Mouse (Mus musculus) brain, embryonic 14.5 days (tissue): Measurements from ENCODE around the gene Wfdc11. TPM values are rescaled to one million over a fixed set of nuclear protein-coding genes. Genes with fewer than 3 reads are reported as not detected.
"Not testable (repeated sequence)": the region's sequence is repeated elsewhere in the genome, so short reads cannot be mapped to it uniquely, and the experiment has no call there.

Source experiments
- DNase-seq: peaks from one replicate; pipeline ENCODE4 v3.0.0-alpha.2; 2011; ENCODE audit warnings: low read depth
- CTCF ChIP-seq: fragments of 200-500 bp; IDR thresholded peaks from 2 replicates; pipeline ENCODE4 v1.5.1; 2012; ENCODE audit warnings: inconsistent platforms, mild to moderate bottlenecking, moderate library complexity, borderline replicate concordance; ENCODE audit not compliant: insufficient read depth, insufficient read length; ENCODE audit errors: extremely low read depth
- POLR2A ChIP-seq: fragments of 200-500 bp; IDR thresholded peaks from 2 replicates; pipeline ENCODE4 v1.6.1; 2012; ENCODE audit warnings: mild to moderate bottlenecking, inconsistent platforms, borderline replicate concordance; ENCODE audit not compliant: poor library complexity, insufficient read depth, insufficient read length, severe bottlenecking; ENCODE audit errors: extremely low read depth
- polyA plus RNA-seq: library from polyadenylated mRNA; depleted of rRNA; stranded (reverse); fragments of >200 nt; gene quantifications from 2 replicates; pipeline ENCODE4 v1.2.3, GENCODE M21; 2012; rRNA removed

Gene Wfdc11
- polyA plus RNA-seq: not detected in 2 replicates

DNA sequence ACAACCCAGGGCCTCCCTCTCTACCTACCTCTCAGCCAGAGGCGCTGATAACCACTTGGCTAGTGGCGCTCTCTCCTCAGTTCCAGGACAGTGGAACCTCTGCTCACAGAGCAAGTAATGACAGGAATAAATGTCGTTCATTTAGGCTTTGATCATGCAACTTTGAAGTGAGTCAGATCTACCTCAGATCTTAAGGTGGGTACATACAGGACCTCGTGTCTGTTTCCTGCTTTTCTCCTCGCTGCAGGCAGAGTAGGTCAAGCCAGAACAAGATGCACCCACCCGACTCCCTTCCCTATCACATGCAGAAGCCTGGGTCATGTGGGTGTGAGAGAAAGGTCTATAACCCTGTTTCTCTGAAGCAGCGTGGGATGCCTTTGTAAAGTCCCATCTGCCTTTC, at the start of gene Wfdc11:
TSS of gene Wfdc11 (minus strand) at position 101 of the 400 bp plus-strand sequence.
- DNase-seq: no peak
- TF ChIP-seq CTCF: no peak
- no peak for TF ChIP-seq POLR2A

DNA sequence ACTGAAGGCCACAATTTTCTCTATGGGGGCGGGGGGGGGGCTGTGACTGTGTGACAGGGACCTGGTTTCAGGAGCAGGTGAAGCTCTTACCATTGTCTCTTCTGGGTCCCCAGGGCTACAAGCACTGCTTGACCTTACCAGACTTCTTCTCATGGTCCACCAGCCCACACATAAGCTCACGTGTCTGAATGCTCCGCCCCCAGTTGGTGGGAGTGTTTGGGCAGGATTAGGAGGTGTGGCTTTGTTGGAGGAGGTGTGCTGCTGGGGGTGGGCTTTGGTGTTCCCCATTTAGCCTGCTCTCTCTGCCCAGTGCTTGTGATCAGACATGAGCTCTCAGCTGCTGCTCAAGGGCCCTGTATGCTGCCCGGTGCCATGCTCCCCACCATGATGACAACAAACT, 49.4 kb upstream of the Wfdc11 start:
- TF ChIP-seq CTCF (no peak), POLR2A (no peak)
- no peak for DNase-seq

DNA sequence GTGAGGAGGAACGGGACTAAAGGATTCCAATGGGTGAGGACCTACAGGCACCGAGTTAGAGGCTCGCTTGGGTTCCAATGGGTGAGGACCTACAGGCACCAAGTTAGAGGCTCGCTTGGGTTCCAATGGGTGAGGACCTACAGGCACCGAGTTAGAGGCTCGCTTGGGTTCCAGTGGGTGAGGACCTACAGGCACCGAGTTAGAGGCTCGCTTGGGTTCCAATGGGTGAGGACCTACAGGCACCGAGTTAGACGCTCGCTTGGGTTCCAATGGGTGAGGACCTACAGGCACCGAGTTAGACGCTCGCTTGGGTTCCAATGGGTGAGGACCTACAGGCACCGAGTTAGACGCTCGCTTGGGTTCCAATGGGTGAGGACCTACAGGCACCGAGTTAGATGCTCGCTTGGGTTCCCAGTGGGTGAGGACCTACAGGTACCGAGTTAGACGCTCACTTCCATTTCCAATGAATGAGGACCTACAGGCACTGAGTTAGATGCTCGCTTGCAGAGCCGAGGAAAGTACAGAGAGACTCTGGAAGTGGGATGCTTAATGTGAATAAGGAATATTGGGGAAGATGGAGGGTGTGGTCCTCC, 42.4 kb upstream of the Wfdc11 start:
- DNase-seq: not testable (repeated sequence)

DNA sequence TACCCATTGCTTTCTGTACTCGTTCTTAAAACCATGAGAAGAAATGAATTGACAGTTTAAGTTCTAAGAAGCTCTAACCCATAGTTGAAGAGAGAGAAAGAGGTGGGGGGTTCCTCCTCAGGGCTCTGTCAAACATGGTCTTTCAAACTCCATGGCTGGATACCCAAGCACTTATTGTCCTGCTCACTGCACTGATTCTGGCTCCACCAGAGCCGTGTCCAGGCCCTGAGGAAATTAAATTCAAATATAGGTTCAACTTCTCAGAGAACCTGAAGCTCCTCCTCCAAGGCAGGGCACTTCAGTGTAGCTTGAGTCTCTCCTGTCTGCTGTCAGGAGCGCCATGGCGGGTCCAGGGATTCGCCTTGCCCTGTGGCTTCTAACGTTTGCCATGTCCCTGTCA, 41.1 kb upstream of the Wfdc11 start, which contains the start of gene Spint5:
TSS of gene Spint5 (plus strand) at position 301 of the 400 bp plus-strand sequence.
- TF ChIP-seq CTCF (no peak), POLR2A (no peak)
- no peak for DNase-seq

DNA sequence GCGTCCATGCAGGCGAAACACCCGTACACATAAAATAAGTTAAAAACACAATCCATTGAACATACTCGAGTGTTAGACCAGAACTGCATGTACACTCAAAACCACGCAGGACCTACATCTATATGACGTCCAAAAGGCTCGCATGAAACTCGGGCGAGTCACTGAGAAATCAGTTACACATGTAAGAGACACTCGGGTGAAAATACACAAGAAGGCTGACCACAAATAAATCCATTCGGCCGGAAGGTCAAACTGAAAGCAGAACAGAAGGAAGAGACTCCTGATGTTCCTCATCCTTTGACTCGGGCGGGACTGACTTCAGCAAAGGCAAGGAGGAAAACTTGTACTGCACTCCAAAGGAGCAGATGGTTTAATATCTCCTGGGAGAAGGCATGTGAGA, 32.1 kb upstream of the Wfdc11 start:
- DNase-seq: no peak
- TF ChIP-seq POLR2A (no peak), CTCF (no peak)

DNA sequence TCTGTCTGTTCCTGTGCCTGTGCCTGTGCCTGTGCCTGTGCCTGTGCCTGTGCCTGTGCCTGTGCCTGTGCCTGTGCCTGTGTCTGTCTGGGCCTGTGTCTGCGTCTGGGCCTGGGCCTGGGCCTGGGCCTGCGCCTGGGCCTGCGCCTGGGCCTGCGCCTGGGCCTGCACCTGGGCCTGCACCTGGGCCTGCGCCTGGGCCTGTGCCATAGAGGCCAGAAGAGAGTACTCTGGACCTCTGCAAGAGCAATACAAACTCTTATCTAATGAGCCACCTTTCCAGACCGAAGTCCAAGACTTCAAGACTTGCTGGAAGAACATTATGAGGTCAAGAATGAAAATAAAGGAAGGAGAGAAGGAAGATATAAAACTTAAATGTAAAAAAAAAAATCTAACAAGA, 31.4 kb upstream of the Wfdc11 start:
- TF ChIP-seq POLR2A: no peak
- no peak for TF ChIP-seq CTCF
- no peak for DNase-seq

DNA sequence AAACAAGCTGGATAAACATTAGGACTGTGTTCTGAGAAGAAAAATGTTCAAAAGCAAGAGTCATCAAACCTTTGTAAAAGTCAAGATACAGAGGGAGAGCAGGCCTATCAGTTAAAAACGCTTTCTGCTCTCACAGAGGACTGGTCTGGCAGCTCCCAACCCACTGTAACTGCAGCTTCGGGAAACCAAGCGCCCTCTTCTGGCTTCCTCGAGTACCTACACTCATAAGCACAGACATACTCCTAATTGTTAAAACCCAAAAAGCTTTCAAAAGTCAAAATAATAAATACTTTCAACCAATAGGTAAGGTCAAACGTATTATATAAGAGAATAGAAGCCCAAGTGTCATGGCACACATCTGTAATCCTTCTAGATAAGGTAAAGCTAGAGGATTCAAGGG, 30.3 kb upstream of the Wfdc11 start:
- TF ChIP-seq CTCF: no peak
- TF ChIP-seq POLR2A: no peak
- DNase-seq: no peak

DNA sequence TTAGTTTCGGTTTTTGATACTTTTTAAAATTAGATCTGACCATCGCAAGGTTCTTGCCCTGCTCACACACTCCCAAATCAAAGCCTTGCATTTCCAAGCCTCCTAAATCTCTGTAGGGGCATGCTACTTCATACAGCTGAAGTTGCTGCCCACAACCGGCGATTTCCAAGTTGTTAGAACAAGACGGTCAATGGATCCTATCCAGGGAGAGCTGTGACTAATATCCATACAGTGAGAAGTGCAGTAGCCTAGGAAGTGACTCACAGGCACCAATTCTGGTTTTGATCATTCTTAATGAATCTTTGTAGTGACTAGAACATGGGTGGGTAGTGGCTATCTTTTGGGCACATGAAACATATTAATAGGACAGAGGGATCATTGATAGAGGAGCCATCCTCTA, 27.9 kb upstream of the Wfdc11 start:
- no peak for DNase-seq
- TF ChIP-seq POLR2A (no peak), CTCF (no peak)

DNA sequence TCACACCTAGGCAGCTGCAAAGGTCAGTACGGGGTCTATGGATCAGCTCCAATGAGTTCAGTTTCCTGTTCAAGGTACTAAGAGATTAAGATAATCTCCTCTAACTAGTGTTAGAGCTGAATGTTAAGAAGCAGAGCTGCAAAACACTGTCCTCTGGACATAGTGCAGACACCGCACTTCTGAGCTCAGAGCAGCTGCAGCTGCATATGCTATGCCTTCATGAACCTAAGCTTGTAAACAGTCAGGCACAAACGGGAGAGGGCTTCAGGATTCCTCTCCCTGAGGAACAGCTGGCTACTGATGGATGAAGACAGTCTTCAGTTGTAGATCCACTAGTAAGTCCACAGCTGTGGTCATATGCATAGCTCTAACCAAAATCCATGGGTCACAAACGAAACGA, 27.1 kb upstream of the Wfdc11 start:
- TF ChIP-seq CTCF (no peak), POLR2A (no peak)
- no peak for DNase-seq

DNA sequence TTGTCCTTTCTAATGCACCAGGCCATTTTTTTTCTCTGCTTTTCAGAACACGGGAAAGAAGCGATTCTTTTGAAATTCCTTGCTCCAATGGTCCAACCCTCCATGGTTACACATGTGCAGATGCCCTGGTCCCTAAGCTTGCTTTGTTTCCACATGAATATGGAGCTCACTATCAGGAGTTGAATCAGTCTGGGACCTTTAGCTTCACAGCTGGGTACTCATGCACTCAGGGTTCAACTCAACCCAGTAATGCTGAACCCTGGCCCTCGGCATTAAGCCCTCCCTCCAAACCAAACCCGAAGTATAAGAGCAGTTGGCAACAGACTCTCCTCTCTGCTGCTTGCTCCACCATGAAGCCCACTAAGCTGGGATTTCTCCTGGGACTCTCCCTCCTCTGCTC, 24.3 kb upstream of the Wfdc11 start, which contains the start of gene Spint4:
TSS of gene Spint4 (plus strand) at position 301 of the 400 bp plus-strand sequence.
- DNase-seq: no peak

DNA sequence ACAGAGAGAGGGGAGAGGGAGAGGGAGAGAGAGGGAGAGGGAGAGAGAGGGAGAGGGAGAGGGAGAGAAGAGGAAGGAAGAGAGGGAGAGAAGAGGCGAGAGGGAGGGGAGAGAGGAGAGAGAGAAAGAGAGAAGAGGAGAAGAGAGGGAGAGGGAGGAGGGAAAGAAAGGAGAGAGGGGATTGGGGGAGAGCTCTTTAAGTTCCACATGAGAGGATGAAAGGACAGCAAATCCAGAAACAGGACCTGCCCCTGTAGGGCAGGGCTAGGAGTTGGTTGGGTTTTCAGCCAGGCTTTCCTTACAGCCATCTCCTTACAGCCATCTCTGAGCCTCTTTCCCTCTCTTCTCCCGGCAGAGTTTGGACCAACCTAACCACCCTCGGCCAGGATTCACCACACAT, 10.9 kb upstream of the Wfdc11 start, which contains the start of gene Wfdc13:
TSS of gene Wfdc13 (plus strand) at position 301 of the 400 bp plus-strand sequence.
- no peak for TF ChIP-seq POLR2A
- no peak for TF ChIP-seq CTCF
- no peak for DNase-seq

More for the DNA sequence above, 24.3 kb upstream of the Wfdc11 start, which contains the start of gene Spint4:
- no peak for TF ChIP-seq CTCF
- TF ChIP-seq POLR2A: no peak

DNA sequence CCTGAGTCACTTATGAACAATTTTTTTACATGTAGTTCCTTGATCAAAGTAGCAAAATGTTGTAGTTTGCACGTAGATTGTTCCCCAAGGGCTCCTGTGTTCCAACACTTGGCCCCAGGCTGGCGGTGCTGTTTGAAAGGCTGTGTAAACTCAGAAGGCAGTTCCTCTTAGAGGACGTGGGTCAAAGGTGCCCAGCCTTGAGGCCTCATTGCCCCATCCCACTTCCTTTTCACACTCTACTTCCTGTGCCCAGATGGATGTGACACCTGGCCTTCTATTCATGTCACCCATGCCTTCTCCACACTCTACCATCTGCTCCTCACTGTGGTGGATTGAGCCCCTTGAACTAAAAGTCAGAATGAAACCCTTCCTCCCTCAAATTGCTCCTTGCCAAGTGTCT, 6.0 kb upstream of the Wfdc11 start:
- no peak for DNase-seq
- TF ChIP-seq CTCF (no peak), POLR2A (no peak)
